Mouse (Mus musculus): ENCODE measurements around the gene Tecta.

Gene Tecta

DNA sequence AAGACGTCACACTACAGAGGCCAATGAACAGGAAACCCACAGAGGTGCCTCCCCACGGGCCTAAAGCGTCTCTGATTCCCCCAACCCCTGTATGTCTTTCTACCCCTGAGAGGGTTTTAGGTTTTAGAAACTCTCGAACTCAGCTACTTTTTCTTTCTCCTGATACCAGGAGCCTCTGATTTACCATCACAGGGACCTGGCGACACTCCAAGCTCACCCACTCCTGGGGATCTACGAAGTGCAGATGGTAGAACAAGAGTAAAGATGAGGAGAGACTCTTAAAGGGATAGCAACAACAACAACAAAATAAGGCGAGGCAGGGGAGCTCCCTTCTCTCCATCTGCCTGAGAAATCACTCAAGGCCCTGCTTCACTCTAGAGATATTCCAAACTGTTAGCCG, 12.7 kb downstream of the Tecta start:
- 65% methylated on average over 8 of the region's 8 CpGs for WGBS

DNA sequence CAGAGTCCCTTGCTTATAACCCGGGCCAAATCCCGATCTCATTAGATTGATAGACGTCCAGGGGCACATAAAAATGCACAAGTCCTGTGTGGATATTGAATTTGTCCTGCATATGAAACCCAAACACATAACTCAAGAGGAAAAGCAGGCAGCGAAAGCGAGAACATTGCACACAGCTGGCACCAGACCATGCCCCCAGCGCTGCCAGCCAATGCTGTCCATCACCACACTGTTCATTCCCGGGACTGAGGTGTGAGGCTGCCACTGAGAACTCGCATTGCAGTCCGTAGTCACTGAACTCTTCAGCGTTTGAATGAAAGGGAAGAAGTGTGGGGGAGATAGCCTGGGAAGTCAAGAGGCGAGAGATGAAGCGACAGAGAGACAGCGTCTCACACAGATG, 14.1 kb downstream of the Tecta start:
- 57% methylated on average over 13 of the region's 13 CpGs for WGBS

DNA sequence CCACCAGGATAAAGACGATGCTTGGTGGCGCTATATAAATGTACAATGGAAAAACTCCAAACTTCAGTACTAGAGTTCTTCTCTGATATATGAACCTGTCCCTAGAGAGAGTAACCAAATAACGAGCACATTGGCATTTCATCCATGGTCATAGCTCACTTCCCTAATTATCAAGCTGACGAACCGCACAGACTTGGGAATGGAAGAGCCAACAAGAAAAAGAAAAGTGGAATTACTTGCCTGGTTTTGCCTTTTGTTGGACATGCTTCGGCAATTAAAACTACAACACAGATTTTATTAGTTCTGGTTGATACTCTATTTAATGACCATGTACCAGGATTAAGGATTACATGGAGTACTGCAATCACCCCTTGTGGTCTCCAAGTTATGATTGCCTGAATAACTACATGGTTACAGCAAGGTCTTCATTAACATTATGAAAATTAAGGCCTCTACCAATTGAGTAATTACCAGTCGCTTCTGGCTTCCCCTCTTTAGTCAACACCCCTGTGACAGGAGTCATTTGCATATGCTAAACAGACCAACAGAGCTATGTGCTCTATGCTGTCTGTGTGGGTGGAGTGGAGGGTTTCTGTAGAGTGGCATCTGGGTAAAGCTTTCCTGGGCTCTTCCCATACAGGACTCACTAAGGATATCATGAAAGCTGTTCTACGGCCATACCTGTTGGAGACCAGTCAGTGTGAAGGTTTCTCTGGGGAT, 16.9 kb downstream of the Tecta start:
- WGBS: 70% methylated on average over 8 of the region's 8 CpGs

DNA sequence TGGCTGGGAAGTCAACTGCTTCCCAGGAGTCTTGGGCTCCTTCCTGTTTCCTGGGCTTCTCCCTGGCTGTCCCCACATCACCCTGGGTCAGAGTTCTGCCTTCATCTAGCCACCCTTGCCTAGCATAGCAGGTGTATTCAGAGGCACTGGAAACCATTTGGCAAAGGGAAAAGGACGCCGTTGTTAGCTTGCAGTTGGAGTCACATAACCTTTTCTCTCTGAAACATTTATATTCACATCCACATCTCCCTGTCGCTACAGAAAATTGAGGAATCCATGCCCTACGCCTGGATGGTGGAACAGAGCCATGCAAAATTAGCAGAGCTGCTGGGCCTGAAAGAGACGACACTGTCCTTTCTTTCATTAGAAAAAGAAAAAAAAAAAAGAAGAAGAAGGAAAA, 17.7 kb downstream of the Tecta start:
- 56% methylated on average over 5 of the region's 5 CpGs for WGBS

DNA sequence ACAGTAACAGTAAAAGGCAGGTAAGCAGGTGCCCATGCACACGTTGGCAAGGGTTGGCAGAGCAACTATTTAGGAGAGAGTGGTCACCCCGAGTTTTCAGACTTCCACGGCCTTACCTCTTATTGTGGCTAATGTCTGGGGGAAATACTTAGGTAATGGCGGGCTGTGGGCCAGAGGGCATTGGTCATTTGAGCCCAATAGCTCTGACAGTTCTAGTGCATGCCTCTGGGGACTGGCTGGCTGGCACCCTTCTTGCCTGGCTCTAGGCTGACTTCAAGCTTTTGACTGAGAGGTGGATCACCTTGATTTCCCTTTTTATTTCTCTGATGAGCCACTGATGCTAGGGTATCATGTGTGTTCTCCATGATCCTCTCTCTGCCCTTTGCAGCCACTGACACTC, 21.7 kb downstream of the Tecta start:
- 90% methylated on average over 4 of the region's 4 CpGs for WGBS

DNA sequence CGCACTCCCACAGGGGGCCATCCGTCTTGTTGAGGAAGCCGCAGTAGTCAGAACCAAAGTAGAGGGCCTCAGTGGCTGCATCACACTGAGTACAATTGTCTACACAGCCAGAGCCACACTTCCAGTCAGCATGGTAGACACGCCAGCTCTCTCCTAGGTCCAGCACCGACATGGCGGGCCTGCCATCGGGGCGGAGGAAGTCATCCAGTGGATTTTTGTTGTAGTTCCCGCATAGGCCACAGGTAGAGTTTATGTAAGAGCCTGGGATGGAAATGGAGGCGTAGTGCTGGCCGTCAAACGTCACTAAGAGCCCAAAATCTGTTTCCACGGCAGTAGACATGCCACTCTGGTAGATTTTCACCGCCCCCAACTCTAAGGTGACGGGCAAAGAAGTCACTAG, 22.1 kb downstream of the Tecta start:
- WGBS: 95% methylated on average over 15 of the region's 15 CpGs

DNA sequence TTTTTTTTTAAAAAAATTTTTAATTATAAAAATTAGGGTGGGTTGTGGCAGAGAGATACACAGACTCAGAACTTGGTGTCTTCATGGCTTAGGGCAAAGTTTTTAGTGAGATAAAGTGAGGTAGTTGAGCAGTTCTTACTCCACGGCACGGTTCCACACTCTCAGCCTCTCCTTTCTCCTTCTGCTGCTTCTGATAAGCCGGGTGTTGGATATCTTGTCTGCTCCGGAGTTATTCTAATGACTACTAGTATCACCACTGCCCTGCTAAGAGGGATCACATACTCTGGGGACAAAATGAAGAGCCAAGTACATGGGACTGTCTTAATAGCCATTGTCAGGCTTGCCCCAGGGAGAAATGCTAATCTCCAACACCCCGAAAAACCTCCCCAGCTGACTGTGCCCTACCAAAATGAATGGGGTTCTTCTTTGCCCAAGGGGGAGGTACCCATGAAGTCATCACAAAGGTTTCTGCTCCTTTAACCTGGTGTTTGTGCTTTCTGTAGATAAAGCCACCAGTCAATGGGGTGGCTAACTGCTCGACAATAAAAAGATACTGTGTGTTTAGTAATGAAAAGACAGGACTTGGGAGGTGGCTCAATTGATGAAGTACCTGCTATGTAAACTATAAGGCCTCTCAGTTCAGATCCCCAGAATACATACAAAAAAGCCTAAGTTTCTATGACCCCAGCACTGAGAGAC, 27.9 kb downstream of the Tecta start:
- WGBS: 89% methylated on average over 6 of the region's 6 CpGs

DNA sequence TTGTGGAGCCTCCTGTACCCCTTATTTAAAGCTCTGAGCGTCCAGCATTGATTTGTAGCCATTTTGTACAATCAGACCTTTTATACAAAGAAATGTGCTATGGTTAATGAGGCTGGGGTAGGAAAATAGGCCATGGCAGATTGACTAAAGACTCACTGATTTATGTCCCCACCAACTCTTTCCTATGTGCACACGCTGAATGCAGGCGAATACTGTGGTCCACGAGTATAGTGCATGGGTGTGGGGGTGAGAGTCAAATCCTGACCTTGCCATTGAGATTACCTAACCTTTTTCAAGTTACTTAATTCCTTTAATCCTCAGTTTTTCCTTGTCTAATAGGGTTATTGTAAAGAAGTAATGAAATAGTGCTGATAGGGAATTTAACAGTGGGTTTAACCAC, 42.1 kb downstream of the Tecta start:
- WGBS: 80% methylated on average over 4 of the region's 4 CpGs

DNA sequence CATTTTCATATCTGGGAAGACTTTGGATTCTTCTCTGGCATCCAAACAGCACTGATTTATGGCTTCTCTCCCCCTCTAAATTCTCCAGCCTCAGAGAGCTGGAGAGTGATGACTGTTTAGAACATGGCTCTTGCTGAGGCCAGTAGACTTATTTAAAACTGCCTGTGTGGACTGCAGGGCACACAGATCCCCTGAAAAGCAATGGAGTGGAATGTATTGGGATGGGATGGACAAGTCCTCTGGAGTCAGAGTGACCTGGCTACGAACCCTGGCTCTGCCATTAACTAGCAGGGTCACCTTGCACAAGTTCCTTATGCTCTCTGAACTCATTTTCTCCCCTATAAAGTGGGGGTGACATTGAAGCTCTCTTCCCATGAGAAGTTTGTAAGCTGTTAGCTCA, 44.9 kb downstream of the Tecta start:
- 90% methylated on average over 1 of the region's 1 CpGs for WGBS

DNA sequence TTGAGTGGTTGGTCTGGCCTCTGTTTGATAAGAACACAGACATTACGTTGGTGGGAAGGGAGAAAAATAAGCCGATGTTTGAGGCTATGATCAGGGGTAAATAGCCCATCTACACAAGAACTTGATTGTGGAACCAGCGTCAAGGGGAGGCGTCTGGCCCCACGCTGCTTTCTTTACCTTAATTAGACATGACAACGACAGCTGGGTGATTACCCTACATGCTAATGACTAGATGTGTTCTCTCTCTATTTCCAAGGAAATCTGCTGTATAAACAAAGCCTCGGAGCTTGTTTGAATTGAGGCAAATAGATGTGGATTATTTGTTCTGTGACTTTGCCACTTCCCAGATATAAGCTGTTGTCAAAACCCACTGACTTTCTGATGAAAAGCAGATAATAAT, 49.9 kb downstream of the Tecta start:
- WGBS: 71% methylated on average over 7 of the region's 7 CpGs

DNA sequence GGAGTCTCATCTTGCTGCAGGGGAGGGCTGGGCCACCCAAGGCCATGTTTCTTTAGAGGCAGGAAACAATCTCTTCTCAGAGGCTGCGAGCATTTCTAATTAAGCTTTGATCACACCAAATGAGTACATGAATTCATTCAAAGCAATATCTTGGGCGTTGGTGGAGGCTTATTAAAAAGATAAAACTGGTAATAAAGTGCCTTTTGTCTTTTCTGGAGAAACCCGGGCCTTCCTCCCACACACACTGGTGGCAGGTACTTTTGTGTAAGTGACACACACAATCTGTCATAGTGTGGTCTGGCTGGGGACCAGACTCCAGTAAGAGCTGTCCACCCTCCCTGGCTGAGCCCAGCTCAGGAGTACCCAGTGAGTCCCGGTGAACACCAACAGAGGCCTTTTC, 60.6 kb downstream of the Tecta start:
- WGBS: 50% methylated on average over 4 of the region's 4 CpGs

DNA sequence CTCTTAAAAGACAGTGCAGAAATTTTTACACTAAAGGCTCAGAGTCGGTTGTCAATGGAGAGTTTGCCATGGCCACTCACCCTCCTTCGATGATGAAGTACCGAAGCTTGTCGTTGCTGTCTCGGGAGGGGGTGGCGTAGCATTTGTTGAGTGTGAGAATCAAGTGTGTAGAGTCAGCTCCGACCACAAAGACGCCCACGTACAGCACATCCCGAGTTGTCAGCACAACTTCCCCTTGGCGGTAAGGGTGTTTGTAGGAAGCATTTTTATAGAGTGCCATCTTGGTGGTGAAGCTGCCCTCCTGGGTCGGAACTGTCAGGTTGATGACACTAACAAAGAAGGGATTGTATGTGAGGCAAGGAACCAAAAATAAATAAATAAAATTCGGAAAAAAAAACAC, 62.7 kb downstream of the Tecta start:
- 73% methylated on average over 13 of the region's 13 CpGs for WGBS

DNA sequence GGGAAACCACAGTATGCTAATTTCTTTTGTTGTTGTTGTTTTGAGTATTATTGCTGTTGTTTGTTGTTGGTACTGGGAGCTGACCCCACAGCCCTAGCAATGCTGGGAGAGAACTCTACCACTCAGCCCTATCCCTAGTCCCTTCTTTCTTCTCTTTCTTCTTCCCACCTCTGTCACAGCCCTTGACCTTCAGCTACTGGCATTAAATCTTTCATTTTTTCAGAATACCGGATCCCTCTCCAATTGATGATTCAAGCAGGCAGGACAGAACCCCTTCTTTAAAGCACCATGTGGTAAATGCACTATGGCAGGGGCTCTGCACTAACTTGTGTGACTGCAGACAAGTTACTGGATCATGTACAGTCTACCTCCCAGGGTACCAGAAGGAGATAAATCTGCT, 63.2 kb downstream of the Tecta start:
- 88% methylated on average over 1 of the region's 1 CpGs for WGBS

DNA sequence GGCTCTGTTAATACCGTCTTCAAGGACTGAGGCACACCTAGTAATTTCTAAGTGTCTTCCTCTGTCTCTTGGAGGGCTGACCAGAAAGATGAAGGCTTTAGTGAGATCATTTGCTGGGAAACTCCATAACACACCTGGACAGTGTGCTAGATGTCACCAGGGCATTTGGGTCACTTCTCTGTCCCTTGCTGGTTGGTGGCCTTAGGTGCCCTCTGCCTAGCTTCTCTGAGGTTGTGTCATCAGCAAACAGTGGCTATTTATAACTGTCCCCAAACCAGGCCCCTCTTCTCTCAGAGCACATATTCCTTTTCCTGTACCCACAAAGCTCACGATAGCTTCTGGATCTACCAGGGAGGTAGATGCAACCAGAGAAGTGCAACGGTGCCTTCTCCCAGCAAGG, 64.8 kb downstream of the Tecta start:
- 94% methylated on average over 3 of the region's 3 CpGs for WGBS

DNA sequence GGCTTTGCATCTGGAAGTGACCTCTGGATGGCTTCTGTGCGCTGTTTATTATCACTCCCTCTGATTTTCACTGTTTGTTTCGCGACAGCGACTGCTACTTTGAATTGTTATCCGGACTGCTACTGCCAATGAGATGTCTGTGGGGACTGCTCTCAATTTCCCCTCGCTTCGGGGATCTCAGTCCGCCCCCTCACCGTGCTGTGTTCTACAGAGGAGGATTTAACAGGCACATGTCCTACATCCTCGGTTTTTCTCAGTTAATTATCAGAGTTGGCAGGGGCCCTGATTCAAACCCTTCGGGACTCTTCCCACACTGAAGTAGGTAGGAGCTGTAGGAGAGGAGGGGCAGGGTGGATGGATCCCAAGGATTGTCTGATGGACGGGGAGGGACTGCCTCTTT, 67.0 kb downstream of the Tecta start:
- WGBS: 61% methylated on average over 12 of the region's 12 CpGs

DNA sequence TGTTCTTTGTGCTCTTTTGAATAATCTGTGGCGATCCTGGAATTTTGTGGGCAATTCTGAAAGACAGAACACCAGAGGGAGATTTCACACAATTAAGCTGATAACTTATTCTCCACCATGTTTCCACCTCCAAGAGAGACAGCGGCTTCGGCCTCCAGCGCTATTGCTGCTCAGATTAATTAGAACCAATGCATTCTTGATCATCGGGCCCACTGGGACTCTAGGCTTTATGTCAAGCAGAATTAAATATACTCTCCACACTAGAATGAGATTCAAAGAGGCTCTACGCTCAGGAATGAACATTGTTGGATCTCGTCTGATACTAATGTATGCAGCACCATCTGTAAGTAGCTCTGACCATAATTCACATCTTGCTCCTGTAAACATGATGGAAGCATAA, 68.4 kb downstream of the Tecta start:
- WGBS: 76% methylated on average over 7 of the region's 7 CpGs

DNA sequence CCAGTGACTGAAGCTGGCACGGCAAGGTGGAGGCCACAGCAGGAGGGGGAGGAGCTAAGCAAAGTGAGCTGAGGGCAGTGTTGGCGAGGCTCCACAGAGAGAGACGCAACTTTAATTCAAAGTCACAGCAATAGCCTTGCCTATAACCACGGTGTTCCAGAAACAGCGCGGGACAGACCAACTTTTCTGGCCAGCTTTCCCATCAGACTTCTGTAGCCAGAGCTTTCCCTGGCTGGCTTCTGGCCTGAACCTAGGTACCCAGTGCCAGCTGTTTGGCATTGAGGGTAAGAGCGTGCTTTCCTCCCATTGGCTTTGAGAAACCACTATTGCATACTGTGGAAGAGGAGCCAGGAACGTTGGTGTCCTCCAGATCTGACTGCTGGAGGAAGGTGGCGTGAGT, 70.0 kb downstream of the Tecta start:
- 81% methylated on average over 9 of the region's 9 CpGs for WGBS

DNA sequence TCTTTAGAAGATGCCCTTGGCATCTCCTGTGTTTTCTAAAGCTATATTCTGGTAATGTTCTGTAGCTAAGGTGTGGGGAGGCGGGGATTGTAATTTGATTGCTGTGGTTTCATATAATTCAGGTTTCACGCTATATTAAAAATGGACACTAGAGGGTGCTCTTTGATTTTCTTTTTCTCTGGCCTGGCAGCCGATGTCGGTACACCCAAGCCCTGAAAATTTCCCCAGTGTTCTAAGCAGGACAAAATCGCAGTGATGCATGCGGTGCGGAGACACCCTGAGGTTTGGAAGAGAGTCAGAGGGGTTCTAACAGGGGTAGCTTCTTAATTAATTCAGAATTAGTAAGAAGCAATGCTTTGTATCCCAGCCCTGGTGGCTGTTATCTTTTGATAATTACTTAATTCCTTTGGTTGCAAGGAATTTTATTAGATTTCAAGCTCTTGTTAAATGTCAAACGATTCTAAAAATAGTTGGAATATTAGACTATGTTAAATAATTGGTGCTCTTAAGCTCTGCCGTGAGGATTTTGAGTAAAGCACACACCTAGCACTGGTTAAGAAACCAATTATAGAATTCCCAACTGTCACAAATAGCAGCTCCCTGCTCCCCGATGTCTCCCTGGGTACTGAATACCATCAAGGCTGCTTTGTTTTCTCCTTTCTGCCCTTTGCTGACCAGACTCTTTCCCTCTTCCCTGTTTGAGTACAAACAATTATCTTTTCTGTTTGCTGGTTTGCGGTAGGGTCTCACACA, 72.9 kb downstream of the Tecta start:
- 17% methylated on average over 11 of the region's 11 CpGs for WGBS

DNA sequence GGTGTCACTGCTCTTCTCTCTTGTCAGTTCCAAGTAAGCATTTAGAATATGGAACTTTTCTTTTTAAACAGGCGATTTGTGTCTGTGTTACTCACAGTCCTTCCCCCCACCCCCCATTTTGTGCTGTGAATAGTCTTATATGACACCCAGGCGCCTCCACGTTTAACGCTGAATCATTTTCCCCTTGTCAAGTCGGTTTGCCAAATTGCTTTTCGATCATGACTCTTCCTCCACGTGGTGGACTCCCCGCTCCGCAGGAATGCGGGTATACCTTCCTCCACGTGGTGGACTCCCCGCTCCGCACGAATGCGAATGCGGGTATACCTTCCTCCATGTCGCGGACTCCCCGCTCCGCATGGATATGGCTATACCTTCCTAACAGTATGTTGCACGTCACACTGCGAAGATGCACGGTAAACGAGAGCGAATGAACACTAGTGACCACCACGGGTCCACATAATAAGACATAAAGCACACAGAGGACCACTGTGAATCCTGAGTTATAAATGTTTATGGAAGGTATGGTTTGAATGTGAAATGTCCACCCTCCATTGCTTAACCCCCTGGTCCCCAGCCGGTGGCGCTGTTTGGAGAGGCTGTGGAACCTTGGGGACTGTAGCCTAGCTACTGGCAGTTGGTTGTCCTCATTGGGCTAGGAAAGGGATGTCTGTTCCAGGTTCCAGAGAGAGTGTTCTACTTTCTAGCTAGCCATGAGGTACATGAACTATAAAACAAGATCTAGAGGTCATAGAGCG, 74.9 kb downstream of the Tecta start:
- whole genome bisulfite sequencing: 53% methylated on average over 29 of the region's 29 CpGs

DNA sequence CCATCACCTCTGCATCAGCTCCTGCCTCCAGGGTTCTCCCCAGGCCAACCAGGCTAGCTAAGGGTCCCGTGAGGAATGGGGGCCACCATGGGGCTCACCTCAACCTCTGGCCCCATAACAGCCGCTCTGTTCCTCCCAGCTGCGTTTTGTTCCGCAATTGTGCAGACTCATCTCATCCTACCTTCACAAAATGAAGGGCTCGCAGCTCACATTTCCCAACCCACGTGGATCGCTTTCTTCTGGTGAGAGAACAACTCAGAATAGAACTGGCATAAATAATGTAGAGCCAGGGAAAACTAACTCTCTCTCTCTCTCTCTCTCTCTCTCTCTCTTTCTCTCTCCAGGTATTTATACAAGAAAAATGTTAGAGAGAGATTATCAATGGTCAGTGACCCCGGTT, 76.5 kb downstream of the Tecta start:
- WGBS: 49% methylated on average over 8 of the region's 8 CpGs

DNA sequence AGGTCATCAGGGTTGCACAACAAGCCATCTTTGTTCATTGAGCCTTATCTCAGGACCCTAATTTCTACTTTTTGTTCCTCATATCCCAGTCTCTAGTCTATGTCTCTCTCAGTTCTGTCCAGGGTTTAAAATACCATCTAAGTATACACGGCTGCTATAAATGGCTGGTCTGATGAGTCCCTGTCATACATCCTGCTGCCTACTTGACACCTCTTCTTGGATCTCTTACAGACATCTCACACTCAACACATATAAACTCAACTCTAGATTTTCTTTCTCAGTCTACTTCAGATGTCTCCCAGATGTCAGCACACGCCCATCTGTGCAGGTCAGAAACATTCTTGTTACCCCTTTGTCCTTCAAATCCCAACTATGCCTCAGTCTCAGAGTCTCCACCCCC, 78.3 kb downstream of the Tecta start:
- WGBS: 57% methylated on average over 2 of the region's 2 CpGs

DNA sequence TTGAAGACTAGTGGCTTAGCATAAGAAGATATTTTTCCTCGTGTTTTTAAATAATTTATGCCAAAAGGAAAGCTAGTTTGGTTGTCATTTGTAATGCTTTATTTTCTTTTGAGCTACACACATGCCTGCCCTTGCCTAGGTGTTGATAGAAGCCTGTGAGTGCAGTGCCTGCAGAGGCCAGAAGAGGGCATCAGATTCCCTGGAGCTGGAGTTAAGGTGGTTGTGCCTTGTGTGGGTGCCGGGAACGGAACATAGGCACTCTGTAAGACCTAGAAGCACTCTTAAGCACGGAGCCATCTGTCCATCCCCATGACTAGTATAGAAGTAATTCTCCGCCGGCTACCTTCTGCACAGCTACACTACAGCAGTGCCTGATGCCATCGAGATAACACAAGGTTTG, 79.1 kb downstream of the Tecta start:
- 72% methylated on average over 7 of the region's 7 CpGs for WGBS
